Mouse (Mus musculus): Measurements from ENCODE around the gene Upk1b. TPM values are rescaled to one million over a fixed set of nuclear protein-coding genes. Genes with fewer than 3 reads are reported as not detected.

Gene Upk1b
- polyA plus RNA-seq, 1 experiment from 2014 or later = 127 TPM

- no peaks in the 10 kb centered on the region for H3K9me3 ChIP-seq
- H3K4me1 ChIP-seq = no peaks in the 10 kb centered on the region
- H3K4me2 ChIP-seq = no peak overlapping the region
- no peak overlapping the region for H3K4me3 ChIP-seq
- no peak for ATAC-seq (ENCODE audit: insufficient number of reproducible peaks, low FRiP score, low TSS enrichment, low read depth)
- H3K27ac ChIP-seq = no peak overlapping the region
- no peaks in the 10 kb centered on the region for H3K27me3 ChIP-seq
- H3K36me3 ChIP-seq = peaks cover 42% of the 10 kb centered on the region
- 55% methylated on average over 6 of the region's 6 CpGs for WGBS
- no peak overlapping the region for H3K9ac ChIP-seq
Measured at GRCm38 (mm10) chr16:38760834-38761375, 39.2 kb downstream of the Upk1b start.

- Histone ChIP-seq H3K4me3 (no peak overlapping the region), H3K9ac (no peak overlapping the region), H3K36me3 (peaks cover 41% of the 10 kb centered on the region), H3K9me3 (no peaks in the 10 kb centered on the region), H3K4me2 (no peak overlapping the region), H3K4me1 (peaks cover 3% of the 10 kb centered on the region; the same call in 1 of the 2 replicates), H3K27ac (no peak overlapping the region), H3K27me3 (no peaks in the 10 kb centered on the region)
- WGBS = 86% methylated on average over 5 of the region's 5 CpGs
- ATAC-seq (ENCODE audit: insufficient number of reproducible peaks, low FRiP score, low TSS enrichment, low read depth) = no peak
Measured at GRCm38 (mm10) chr16:38760239-38760638, 39.9 kb downstream of the Upk1b start.

DNA sequence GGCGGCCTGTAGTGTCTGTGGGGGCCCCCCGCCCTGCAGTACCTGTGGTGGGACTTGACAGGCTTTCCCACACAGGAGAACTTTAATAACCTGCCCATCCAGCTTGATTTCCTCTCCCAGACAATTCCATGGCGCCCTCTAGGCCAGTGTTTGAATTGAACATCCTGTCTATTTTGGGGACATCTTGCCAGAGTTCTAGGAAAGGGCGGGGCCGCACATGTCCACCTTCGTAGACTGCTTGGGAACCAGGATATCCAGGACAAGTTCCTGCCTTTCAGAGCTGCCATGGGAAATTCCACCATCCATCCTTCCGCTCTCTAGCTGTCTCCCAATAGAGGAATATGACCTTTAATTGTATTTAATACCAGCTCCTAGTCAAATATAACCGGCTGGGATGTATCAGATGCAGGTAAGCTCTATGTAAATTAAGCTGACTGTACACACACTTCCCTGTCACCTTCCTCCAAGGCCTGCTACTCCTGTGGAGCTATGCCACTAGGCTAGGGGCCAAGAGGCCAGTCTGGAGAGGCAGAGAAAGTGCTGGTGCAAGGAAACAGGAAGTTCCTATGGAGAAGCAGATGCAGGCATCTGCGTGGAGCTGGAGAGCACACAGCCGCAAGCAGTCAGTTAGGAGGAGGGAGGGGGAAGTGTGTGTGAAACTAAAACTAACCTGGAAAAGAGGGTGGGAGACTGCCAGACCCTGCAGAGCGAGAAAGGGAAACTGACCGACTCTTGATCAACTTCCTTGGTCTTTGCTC lies 41.8 kb downstream of the Upk1b start:
- H3K9ac ChIP-seq = no peak overlapping the region
- no peak overlapping the region for H3K4me3 ChIP-seq
- peaks cover 35% of the 10 kb centered on the region for H3K36me3 ChIP-seq
- H3K4me1 ChIP-seq = peaks cover 10% of the 10 kb centered on the region
- H3K9me3 ChIP-seq = no peaks in the 10 kb centered on the region
- no peak overlapping the region for H3K4me2 ChIP-seq
- no peak for ATAC-seq (ENCODE audit: insufficient number of reproducible peaks, low FRiP score, low TSS enrichment, low read depth)
- H3K27me3 ChIP-seq = no peaks in the 10 kb centered on the region
- no peak overlapping the region for H3K27ac ChIP-seq
- 73% methylated on average over 12 of the region's 12 CpGs for WGBS

DNA sequence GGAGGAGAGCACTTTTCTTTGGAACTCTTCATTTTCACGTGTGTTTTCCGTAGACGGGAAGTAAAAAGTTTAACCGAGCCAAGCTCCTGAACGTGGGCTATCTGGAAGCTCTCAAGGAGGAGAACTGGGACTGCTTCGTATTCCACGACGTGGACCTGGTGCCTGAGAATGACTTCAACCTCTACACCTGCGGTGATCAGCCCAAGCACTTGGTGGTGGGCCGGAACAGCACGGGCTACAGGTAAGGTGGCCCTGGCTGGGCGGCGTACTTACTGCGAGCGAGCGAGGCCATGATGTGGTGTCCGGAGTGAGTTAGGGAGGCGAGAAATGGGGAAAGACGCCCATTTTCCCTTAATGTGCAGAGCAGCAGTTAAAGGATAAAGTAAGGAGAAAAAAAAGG lies 42.5 kb downstream of the Upk1b start:
- no peak overlapping the region for H3K9ac ChIP-seq
- H3K4me3 ChIP-seq = no peak overlapping the region
- H3K27ac ChIP-seq = no peak overlapping the region
- 91% methylated on average over 19 of the region's 19 CpGs for WGBS
- peaks cover 31% of the 10 kb centered on the region for H3K36me3 ChIP-seq
- no peak for ATAC-seq (ENCODE audit: insufficient number of reproducible peaks, low FRiP score, low TSS enrichment, low read depth)
- no peaks in the 10 kb centered on the region for H3K9me3 ChIP-seq
- H3K27me3 ChIP-seq = no peaks in the 10 kb centered on the region
- H3K4me1 ChIP-seq = peaks cover 16% of the 10 kb centered on the region
- no peak overlapping the region for H3K4me2 ChIP-seq

GRCm38 (mm10) chr16:38756572-38756971 lies 43.6 kb downstream of the Upk1b start:
- no peak overlapping the region for H3K27ac ChIP-seq
- 60% methylated on average over 4 of the region's 4 CpGs for WGBS
- peaks cover 16% of the 10 kb centered on the region for H3K4me1 ChIP-seq
- H3K4me3 ChIP-seq = no peak overlapping the region
- ATAC-seq (ENCODE audit: insufficient number of reproducible peaks, low FRiP score, low TSS enrichment, low read depth) = no peak
- H3K27me3 ChIP-seq = no peaks in the 10 kb centered on the region
- H3K9ac ChIP-seq = no peak overlapping the region
- no peaks in the 10 kb centered on the region for H3K9me3 ChIP-seq
- H3K36me3 ChIP-seq = peaks cover 24% of the 10 kb centered on the region; the same call in 1 of the 2 replicates
- no peak overlapping the region for H3K4me2 ChIP-seq

- Histone ChIP-seq H3K27ac (no peak overlapping the region), H3K9ac (no peak overlapping the region), H3K4me2 (no peak overlapping the region), H3K4me3 (no peak overlapping the region), H3K4me1 (peaks cover 16% of the 10 kb centered on the region), H3K9me3 (no peaks in the 10 kb centered on the region), H3K36me3 (peaks cover 24% of the 10 kb centered on the region; the same call in 1 of the 2 replicates), H3K27me3 (no peaks in the 10 kb centered on the region)
- WGBS = 13% methylated on average over 5 of the region's 5 CpGs
- ATAC-seq (ENCODE audit: insufficient number of reproducible peaks, low FRiP score, low TSS enrichment, low read depth) = no peak
Measured at GRCm38 (mm10) chr16:38756177-38756503, 44.0 kb downstream of the Upk1b start.

- ATAC-seq (ENCODE audit: insufficient number of reproducible peaks, low FRiP score, low TSS enrichment, low read depth) = no peak
- H3K36me3 ChIP-seq = peaks cover 24% of the 10 kb centered on the region; the same call in 1 of the 2 replicates
- no peak overlapping the region for H3K4me3 ChIP-seq
- H3K27ac ChIP-seq = no peak overlapping the region
- H3K9ac ChIP-seq = no peak overlapping the region
- no peaks in the 10 kb centered on the region for H3K27me3 ChIP-seq
- no peaks in the 10 kb centered on the region for H3K9me3 ChIP-seq
- no peak overlapping the region for H3K4me2 ChIP-seq
- WGBS = 34% methylated on average over 7 of the region's 7 CpGs
- H3K4me1 ChIP-seq = peaks cover 16% of the 10 kb centered on the region
Measured at GRCm38 (mm10) chr16:38755452-38756176, 44.5 kb downstream of the Upk1b start.

GRCm38 (mm10) chr16:38753631-38754030 lies 46.5 kb downstream of the Upk1b start:
- H3K4me3 ChIP-seq = no peak overlapping the region
- H3K4me2 ChIP-seq = no peak overlapping the region
- H3K4me1 ChIP-seq = peaks cover 16% of the 10 kb centered on the region
- H3K36me3 ChIP-seq = peaks cover 11% of the 10 kb centered on the region; the same call in 1 of the 2 replicates
- H3K27ac ChIP-seq = no peak overlapping the region
- H3K9me3 ChIP-seq = no peaks in the 10 kb centered on the region
- 18% methylated on average over 11 of the region's 11 CpGs for WGBS
- ATAC-seq (ENCODE audit: insufficient number of reproducible peaks, low FRiP score, low TSS enrichment, low read depth) = 0 out of 2 replicates have a peak, but pooled peaks have one; percentile 41
- H3K27me3 ChIP-seq = no peaks in the 10 kb centered on the region
- H3K9ac ChIP-seq = no peak overlapping the region

DNA sequence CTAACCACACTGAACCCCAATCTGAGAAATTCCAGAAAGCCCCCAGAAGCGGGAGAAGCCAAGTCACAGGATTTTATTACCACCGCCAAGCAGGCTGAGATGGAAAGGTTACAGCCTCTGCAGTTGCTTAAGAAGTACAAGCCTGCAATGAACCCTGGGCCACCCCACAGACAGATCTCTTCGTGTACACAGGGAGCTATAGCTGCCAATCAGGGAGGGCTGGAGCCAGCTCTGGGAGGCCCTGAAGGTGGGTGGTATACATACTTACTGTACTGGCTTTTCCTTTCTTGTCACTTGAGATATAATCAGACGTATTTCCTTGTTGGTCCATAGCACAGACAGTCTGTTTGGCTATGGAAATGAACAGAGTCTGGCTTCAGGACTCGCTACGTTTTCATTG lies 49.3 kb downstream of the Upk1b start:
- Histone ChIP-seq H3K4me3 (no peak overlapping the region), H3K27ac (no peak overlapping the region), H3K9me3 (no peaks in the 10 kb centered on the region), H3K36me3 (peaks cover 2% of the 10 kb centered on the region; the same call in 1 of the 2 replicates), H3K4me2 (no peak overlapping the region), H3K4me1 (peaks cover 16% of the 10 kb centered on the region), H3K9ac (no peak overlapping the region), H3K27me3 (no peaks in the 10 kb centered on the region)
- 43% methylated on average over 6 of the region's 6 CpGs for WGBS
- ATAC-seq (ENCODE audit: insufficient number of reproducible peaks, low FRiP score, low TSS enrichment, low read depth) = no peak

- Histone ChIP-seq H3K4me3 (no peak overlapping the region), H3K36me3 (peaks cover 4% of the 10 kb centered on the region; the same call in 1 of the 2 replicates), H3K9ac (no peak overlapping the region), H3K4me1 (peaks cover 9% of the 10 kb centered on the region; the same call in 1 of the 2 replicates), H3K27ac (no peak overlapping the region), H3K9me3 (no peaks in the 10 kb centered on the region), H3K27me3 (no peaks in the 10 kb centered on the region), H3K4me2 (no peak overlapping the region)
- 86% methylated on average over 10 of the region's 10 CpGs for WGBS
- ATAC-seq (ENCODE audit: insufficient number of reproducible peaks, low FRiP score, low TSS enrichment, low read depth) = no peak
Measured at GRCm38 (mm10) chr16:38743941-38744673, 56.0 kb downstream of the Upk1b start.

- peaks cover 4% of the 10 kb centered on the region; the same call in 1 of the 2 replicates for H3K36me3 ChIP-seq
- H3K9me3 ChIP-seq = no peaks in the 10 kb centered on the region
- peaks cover 9% of the 10 kb centered on the region; the same call in 1 of the 2 replicates for H3K4me1 ChIP-seq
- H3K4me2 ChIP-seq = peak overlapping the region; percentile 84
- ATAC-seq (ENCODE audit: insufficient number of reproducible peaks, low FRiP score, low TSS enrichment, low read depth) = peak; percentile 40; the same call in 1 of the 2 replicates
- H3K27ac ChIP-seq = peak overlapping the region; percentile 76
- H3K4me3 ChIP-seq = peak overlapping the region; percentile 90
- no peaks in the 10 kb centered on the region for H3K27me3 ChIP-seq
- H3K9ac ChIP-seq = peak overlapping the region; percentile 87
- under 1% methylated on average over 13 of the region's 13 CpGs for WGBS
Measured at GRCm38 (mm10) chr16:38742659-38743131, 57.4 kb downstream of the Upk1b start.
